Mouse (Mus musculus): ENCODE data around the gene Med11.

GRCm38 (mm10) chr11:70485498-70485897, 33.8 kb downstream of the Med11 start:
- TF ChIP-seq CTCF (IDR thresholded peaks at IDR 0.05; ENCODE audit: low read depth) (no peak), EP300 (optimal IDR thresholded peaks at IDR 0.05) (no peak)

Measured in stomach, postnatal 0 days (tissue).